Mouse (Mus musculus): ENCODE results near the gene Agap3. TPM values are rescaled to one million over a fixed set of nuclear protein-coding genes. Genes with fewer than 3 reads are reported as not detected.

The Agap3 gene
- polyA plus RNA-seq, 1 experiment: 59.4 TPM

DNA sequence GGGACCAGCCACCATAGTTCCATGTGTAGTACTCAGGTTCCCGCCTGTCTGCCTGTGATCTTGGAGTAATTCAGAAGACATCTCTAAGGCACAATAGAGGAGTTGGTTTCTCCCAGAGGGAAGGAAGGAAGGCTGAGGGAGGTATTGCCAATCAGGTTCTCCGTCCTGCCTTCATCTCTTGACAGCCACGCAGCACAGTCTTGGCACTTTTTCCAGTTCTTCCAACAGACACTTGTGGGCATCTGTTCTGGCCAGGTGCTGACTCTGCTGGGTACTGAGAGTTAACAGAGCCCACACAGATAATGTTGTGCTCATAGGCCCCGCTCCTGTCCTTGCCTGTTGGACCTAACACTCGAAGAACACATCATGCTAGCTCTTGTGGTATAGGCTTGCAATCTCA is 34.8 kb downstream of the Agap3 start:
- no peaks in the 10 kb centered on the region for H3K27me3 ChIP-seq (ENCODE audit: control insufficient read depth, insufficient read depth, low read length)
- H3K36me3 ChIP-seq (ENCODE audit: control insufficient read depth, insufficient read depth, low read length): peaks cover 33% of the 10 kb centered on the region

DNA sequence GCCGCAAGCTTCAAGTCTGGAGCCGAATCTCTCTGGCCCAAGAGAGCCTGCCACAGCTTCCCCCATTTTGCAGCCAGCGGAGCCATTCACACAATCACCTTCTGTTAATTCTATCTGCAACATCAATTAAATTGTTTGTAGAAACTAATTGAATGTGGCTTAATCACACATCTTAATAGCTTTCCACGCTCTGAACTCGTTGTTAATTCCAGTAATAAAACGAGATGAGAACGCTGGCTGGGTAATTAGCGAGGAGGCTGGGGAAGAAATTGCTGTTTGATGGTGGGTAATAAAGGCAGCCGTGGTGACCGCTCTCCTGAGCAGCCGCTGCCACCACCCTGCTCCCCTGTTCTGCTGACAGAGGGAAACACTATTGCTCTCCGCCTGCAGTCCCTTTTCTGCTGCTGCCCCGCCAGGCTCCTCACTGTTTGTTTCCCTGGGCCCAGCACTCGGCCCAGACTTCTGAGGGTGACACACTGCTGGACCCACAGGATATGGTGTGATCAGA is 38.5 kb downstream of the Agap3 start:
- WGBS: 51% methylated on average over 14 of the region's 14 CpGs
- Histone ChIP-seq H3K4me3 (ENCODE audit: low read depth, low read length) (no peak overlapping the region), H3K4me1 (ENCODE audit: control insufficient read depth, insufficient read depth, insufficient read length, low read length) (no peaks in the 10 kb centered on the region), H3K27me3 (ENCODE audit: control insufficient read depth, insufficient read depth, low read length) (no peaks in the 10 kb centered on the region), H3K36me3 (ENCODE audit: control insufficient read depth, insufficient read depth, low read length) (peaks cover 50% of the 10 kb centered on the region), H3K27ac (ENCODE audit: insufficient read depth, low read depth, low read length) (no peak overlapping the region)
- no peak for TF ChIP-seq CTCF (IDR thresholded peaks at IDR 0.05; ENCODE audit: extremely low read depth, insufficient read length, insufficient replicate concordance, low read depth, low read length)
- no peak for TF ChIP-seq POLR2A (IDR thresholded peaks at IDR 0.05; ENCODE audit: low read depth, low read length)

More for the DNA sequence above, 34.8 kb downstream of the Agap3 start:
- TF ChIP-seq CTCF (IDR thresholded peaks at IDR 0.05; ENCODE audit: extremely low read depth, insufficient read length, insufficient replicate concordance, low read depth, low read length): no peak
- TF ChIP-seq POLR2A (IDR thresholded peaks at IDR 0.05; ENCODE audit: low read depth, low read length): no peak
- 95% methylated on average over 5 of the region's 5 CpGs for WGBS
- no peak overlapping the region for H3K27ac ChIP-seq (ENCODE audit: insufficient read depth, low read depth, low read length)
- peaks cover 4% of the 10 kb centered on the region for H3K4me1 ChIP-seq (ENCODE audit: control insufficient read depth, insufficient read depth, insufficient read length, low read length)
- H3K4me3 ChIP-seq (ENCODE audit: low read depth, low read length): no peak overlapping the region

DNA sequence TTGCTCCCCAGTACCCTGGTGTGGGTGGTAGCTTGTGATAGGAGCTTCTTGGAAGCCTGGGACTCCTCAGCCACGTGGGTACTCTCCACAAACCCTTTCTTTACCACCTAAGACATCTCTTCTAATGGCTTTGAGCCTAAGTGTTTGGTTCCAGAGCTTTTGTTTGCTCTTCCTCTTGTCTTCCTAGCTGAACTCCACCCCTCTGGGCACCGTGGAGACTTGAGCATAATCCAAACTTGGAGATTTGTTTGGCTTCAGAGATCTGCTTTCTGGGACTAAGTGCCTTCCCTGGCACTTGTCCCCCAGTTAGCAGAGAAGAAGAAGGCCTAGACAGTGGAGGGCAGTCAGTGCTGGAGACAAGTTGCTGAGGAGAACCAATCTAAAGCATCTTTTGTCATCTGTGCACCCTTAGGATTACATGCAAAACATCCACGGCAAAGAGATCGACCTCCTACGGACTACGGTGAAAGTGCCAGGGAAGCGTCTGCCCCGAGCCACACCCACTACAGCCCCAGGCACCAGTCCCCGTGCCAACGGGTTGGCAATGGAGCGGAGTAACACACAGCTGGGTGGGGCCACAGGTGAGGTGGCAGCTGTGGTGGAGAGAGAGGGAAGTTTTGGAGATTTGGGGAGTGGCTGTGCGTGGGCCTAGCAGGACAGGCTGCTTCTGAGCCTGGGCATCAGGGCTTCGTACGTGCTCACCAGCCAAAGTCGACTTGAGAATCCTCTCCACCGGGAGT is 40.7 kb downstream of the Agap3 start:
- Histone ChIP-seq H3K4me1 (ENCODE audit: control insufficient read depth, insufficient read depth, insufficient read length, low read length) (no peaks in the 10 kb centered on the region), H3K27me3 (ENCODE audit: control insufficient read depth, insufficient read depth, low read length) (no peaks in the 10 kb centered on the region), H3K4me3 (ENCODE audit: low read depth, low read length) (no peak overlapping the region), H3K27ac (ENCODE audit: insufficient read depth, low read depth, low read length) (no peak overlapping the region), H3K36me3 (ENCODE audit: control insufficient read depth, insufficient read depth, low read length) (peaks cover 46% of the 10 kb centered on the region)
- no peak for TF ChIP-seq POLR2A (IDR thresholded peaks at IDR 0.05; ENCODE audit: low read depth, low read length)
- no peak for TF ChIP-seq CTCF (IDR thresholded peaks at IDR 0.05; ENCODE audit: extremely low read depth, insufficient read length, insufficient replicate concordance, low read depth, low read length)
- 56% methylated on average over 16 of the region's 16 CpGs for WGBS

DNA sequence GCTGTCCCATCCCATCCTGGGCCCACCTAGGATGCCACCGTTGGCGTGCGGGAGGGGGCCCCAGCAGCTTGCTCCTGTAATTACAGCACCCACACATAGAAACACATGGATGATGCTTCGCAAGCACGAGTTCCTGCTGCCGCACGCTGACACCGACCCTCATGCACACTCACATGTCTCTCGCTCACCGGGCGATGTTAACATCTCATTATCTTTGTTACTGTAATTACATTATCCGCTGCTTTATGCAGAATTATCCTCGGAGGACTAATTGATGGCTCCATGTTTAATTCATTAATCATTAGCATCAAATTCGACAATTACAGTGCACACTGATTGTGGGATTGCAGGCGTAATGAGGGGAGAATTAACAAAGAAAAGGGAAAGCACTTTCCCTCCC is 43.0 kb downstream of the Agap3 start:
- H3K27me3 ChIP-seq (ENCODE audit: control insufficient read depth, insufficient read depth, low read length): no peaks in the 10 kb centered on the region
- H3K27ac ChIP-seq (ENCODE audit: insufficient read depth, low read depth, low read length): no peak overlapping the region
- WGBS: 95% methylated on average over 15 of the region's 15 CpGs
- no peaks in the 10 kb centered on the region for H3K4me1 ChIP-seq (ENCODE audit: control insufficient read depth, insufficient read depth, insufficient read length, low read length)
- peaks cover 41% of the 10 kb centered on the region for H3K36me3 ChIP-seq (ENCODE audit: control insufficient read depth, insufficient read depth, low read length)
- no peak for TF ChIP-seq CTCF (IDR thresholded peaks at IDR 0.05; ENCODE audit: extremely low read depth, insufficient read length, insufficient replicate concordance, low read depth, low read length)
- no peak for TF ChIP-seq POLR2A (IDR thresholded peaks at IDR 0.05; ENCODE audit: low read depth, low read length)
- no peak overlapping the region for H3K4me3 ChIP-seq (ENCODE audit: low read depth, low read length)

DNA sequence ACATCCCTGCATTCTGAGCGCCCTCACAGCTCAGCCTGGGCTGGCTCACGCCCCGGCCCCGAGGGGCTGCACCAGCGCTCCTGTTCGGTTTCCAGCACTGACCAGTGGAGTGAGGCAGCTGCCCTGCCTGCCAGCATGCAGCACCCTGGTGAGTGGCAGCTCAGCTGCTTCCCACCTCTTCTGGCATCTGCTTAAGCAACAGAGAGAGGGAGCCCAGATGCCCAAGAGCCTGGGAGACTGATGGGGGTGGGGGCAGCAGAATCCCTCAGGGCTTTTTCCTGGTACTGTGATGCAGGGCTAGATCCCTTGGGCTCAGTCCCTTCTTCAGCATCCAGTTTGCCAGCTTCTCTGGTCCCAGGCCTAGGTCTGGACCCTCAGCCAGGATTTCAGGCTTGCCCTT is 44.8 kb downstream of the Agap3 start:
- H3K27me3 ChIP-seq (ENCODE audit: control insufficient read depth, insufficient read depth, low read length): no peaks in the 10 kb centered on the region
- TF ChIP-seq POLR2A (IDR thresholded peaks at IDR 0.05; ENCODE audit: low read depth, low read length): no peak
- 89% methylated on average over 6 of the region's 6 CpGs for WGBS
- peaks cover 47% of the 10 kb centered on the region for H3K36me3 ChIP-seq (ENCODE audit: control insufficient read depth, insufficient read depth, low read length)
- H3K4me3 ChIP-seq (ENCODE audit: low read depth, low read length): no peak overlapping the region
- no peaks in the 10 kb centered on the region for H3K4me1 ChIP-seq (ENCODE audit: control insufficient read depth, insufficient read depth, insufficient read length, low read length)
- H3K27ac ChIP-seq (ENCODE audit: insufficient read depth, low read depth, low read length): no peak overlapping the region

DNA sequence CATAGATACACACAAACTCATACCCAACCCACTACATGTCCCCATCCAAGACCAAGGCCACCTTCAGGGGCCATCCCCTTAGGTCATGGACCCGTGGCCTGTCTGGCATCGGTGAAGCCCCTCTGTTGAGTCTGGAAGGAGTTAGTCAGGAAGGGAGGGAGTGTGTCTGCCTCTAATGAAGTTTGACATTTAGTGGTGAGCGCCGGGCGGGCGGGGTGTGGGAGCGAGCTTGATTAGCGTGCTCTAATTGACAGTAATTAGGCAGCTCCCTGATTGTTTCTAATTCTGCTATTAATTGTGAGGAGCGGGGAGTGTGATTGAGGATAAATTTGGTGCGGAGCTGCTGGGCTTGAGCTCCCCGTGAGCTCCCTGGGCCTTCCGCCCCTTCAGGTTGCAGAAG is 45.5 kb downstream of the Agap3 start:
- peaks cover 40% of the 10 kb centered on the region for H3K36me3 ChIP-seq (ENCODE audit: control insufficient read depth, insufficient read depth, low read length)
- no peak overlapping the region for H3K4me3 ChIP-seq (ENCODE audit: low read depth, low read length)
- no peak for TF ChIP-seq CTCF (IDR thresholded peaks at IDR 0.05; ENCODE audit: extremely low read depth, insufficient read length, insufficient replicate concordance, low read depth, low read length)
- TF ChIP-seq POLR2A (IDR thresholded peaks at IDR 0.05; ENCODE audit: low read depth, low read length): no peak

DNA sequence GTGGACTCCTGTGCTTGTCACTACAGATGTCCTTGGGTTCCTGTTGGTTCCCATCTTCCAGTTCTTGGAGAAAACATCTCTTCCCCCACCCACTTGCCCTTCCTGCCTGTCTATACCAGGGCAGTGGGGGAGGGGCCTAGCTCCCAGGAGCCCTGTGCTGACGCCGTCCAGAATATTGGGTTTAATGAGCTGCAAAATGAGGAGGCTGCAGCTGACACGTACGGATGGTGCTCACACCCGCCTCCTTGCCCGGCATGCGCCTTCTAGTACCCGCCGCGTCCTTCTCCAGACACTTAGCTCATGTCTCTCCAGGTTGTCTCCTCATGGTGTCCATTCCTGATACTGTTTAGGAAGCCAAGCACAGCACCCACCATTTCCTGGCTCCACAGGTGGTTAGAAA is 47.1 kb downstream of the Agap3 start:
- Histone ChIP-seq H3K27ac (ENCODE audit: insufficient read depth, low read depth, low read length) (no peak overlapping the region), H3K4me3 (ENCODE audit: low read depth, low read length) (no peak overlapping the region), H3K36me3 (ENCODE audit: control insufficient read depth, insufficient read depth, low read length) (peaks cover 32% of the 10 kb centered on the region), H3K4me1 (ENCODE audit: control insufficient read depth, insufficient read depth, insufficient read length, low read length) (no peaks in the 10 kb centered on the region), H3K27me3 (ENCODE audit: control insufficient read depth, insufficient read depth, low read length) (no peaks in the 10 kb centered on the region)
- 94% methylated on average over 10 of the region's 10 CpGs for WGBS
- TF ChIP-seq POLR2A (IDR thresholded peaks at IDR 0.05; ENCODE audit: low read depth, low read length) (no peak), CTCF (IDR thresholded peaks at IDR 0.05; ENCODE audit: extremely low read depth, insufficient read length, insufficient replicate concordance, low read depth, low read length) (no peak)

More for the DNA sequence above, 45.5 kb downstream of the Agap3 start:
- 91% methylated on average over 12 of the region's 12 CpGs for WGBS
- Histone ChIP-seq H3K4me1 (ENCODE audit: control insufficient read depth, insufficient read depth, insufficient read length, low read length) (no peaks in the 10 kb centered on the region), H3K27ac (ENCODE audit: insufficient read depth, low read depth, low read length) (no peak overlapping the region), H3K27me3 (ENCODE audit: control insufficient read depth, insufficient read depth, low read length) (no peaks in the 10 kb centered on the region)

Data from small intestine, adult 2 months (tissue).